Mouse (Mus musculus) layer of hippocampus, postnatal 10 days (tissue): ENCODE measurements around the gene Nipa2. TPM values are rescaled to one million over a fixed set of nuclear protein-coding genes. Genes with fewer than 3 reads are reported as not detected.

ENCODE experiments used
- DNase-seq, 2 experiments: peaks; one replicate each; pipeline ENCODE4 v3.0.0; 2021; ENCODE audit warnings: low spot score in 2 of 2
- long read RNA-seq: library from polyadenylated mRNA; stranded (forward); transcript quantifications from one replicate; pipeline ENCODE4 v2.0.0, GENCODE M21; 2023
- total RNA-seq, 2 experiments: library from RNA; stranded (reverse); gene quantifications; 2 replicates each; pipeline ENCODE4 v1.2.3; 2021

Nipa2 gene
- 10 to 100 TPM; 56.1 to 62.7 TPM for total RNA-seq
- long read RNA-seq, transcript Nipa2-201 (7 exons, 3,197 nt) = major isoform, 20 of 32 reads
- long read RNA-seq, partial matches to known transcripts = 3 of 32 reads
- long read RNA-seq, other reads (novel, unspliced or antisense) = 7 of 32 reads

DNA sequence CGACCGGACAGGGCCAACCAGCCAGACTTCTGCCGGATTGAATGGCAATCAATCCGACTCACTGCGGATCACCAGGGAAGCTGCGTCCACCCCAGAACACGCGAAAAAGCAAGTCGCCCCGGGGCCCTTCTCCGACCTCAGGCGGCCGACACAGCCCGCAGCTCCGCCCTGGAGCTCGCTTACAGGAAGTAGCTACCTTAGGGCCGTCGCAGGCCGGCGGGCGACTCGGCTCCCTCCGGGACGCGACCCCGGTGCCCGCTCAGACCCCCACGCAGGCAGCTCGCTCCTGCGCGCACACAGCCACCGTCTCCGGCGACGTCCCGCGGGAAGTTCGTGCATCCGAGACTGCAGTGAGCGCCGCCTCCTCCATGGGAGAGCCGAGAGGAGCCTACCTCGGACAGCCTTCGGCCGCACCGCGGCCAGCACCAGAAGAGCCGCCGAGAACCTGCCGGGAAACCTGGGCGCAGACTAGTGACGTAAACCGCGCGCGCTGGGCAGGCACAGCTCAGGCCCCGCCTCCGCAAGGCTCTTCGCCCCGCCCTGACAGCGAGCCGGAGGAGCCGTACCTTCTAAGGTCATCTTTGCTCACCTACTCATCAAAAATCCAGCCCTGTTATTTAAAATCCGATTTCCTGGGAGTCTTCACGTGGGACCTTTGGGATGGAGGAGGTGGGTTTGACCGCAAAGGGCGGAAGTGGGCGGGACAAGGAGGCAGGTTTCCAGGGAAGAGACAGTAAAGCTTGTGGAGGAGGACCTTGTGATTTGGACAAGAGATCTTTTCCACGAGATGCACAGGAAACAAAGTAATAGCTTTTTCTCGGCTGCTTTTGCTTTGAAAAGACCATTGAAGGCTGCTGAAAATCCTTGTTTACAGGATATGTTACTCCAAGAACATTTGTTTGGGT lies at the start of gene Nipa2:
TSS of gene Nipa2 (minus strand) at position 473 of the 905 bp plus-strand sequence.
- peak; percentile 94 to 95 for DNase-seq

DNA sequence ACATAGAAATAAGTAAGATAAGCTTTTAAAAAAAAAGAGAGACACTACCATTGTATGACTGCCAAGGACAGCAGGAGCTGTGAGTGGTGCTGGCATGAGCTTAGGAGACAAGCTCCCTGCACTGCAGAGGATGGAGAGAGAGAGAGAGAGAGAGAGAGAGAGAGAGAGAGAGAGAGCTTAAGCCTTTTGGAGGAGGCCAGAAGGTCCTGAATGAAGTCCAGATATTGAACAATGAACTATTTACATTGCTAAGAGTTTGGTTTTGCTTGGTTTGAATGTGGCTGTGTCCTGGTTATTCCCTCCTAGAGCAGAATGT lies 48.7 kb upstream of the Nipa2 start:
- no peak for DNase-seq

DNA sequence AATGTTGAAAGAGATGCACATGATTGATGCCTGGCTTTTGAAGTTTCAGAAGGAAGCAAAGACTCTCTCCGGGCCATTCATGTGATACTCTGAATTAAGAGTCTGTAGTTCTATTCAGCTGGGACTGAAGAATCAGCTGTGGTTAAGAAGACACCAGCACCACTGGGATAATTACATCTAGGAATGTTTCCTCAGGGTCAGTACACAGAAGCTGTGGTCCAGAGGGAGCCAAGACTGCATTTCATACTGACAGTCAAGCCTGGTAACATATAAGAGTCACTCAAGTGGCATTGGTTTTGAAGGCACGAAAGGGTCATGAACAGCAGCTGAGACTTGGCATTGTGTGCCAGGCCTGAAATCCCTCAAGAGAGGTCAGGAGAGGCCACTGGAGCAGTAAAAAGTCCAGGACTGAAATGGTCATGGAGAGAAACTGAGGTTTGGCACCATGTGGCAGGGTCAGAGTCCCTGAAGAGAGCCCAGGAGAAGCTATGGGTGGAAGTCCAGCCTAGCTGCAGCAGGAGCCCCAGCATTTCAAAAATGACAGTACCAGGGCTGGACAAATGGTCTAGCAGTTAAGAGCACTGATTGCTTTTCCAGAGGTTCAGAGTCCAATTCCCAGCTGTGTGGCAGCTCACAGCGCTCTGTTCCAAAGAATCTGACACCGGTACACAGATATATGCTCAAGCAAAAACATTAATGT lies 48.2 kb upstream of the Nipa2 start:
- no peak for DNase-seq

DNA sequence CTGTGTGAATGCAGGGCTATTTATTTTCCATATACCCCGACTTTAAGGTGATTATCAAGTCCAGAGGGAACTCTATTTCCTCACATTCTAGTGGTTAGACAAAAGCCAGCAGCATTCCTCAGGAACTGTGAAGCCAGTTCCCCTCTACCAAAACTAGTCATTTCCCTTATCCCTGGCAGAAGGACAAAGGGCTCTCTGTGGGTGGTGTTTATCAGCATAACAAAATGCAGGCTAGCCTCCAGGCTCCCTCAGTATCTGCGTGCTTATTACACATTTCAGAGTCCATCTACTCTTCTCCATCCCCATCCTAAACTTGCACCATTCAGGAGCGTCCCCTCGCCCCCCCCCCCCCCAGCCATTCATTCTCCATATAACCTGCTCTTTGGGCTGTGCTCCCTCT lies 36.7 kb upstream of the Nipa2 start:
- no peak for DNase-seq

DNA sequence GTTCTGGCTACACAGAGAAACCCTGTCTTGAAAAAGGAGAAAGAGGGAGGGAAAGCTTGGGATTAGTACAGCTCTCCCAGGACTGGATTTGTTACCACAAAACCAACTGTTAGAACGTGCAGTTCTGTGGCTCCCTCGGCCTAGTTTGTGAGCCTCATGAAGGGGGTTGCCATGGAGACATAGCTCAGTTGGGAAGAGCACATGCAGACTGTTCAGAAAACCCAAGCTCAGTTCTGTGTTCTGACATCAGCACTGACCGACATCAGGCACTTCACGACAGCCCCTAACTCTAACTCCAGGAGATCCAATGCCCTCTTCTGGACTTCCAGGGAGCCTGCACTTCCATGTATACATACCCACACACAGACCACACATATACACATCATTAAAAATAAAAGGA lies 32.7 kb upstream of the Nipa2 start:
- DNase-seq = peak; percentile 29 to 35

DNA sequence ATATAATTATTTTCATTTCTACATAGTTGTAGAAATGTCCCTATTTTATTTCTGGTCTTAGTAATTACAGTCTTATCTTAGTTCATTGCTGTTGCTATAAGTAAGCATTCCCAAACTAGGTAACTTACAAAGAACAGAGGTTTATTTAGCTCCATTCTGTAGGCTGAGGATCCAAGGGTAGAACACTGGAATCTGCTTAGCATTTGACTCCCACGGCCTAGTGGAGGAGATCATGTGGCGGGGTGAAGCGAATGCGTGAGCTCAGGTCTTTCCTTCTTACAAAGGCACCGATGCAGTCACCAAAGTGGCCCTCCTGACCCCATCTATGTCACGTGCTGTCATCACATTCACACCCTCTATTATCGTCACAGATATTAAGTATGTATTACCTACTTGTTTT lies 29.6 kb upstream of the Nipa2 start:
- DNase-seq = no peak

DNA sequence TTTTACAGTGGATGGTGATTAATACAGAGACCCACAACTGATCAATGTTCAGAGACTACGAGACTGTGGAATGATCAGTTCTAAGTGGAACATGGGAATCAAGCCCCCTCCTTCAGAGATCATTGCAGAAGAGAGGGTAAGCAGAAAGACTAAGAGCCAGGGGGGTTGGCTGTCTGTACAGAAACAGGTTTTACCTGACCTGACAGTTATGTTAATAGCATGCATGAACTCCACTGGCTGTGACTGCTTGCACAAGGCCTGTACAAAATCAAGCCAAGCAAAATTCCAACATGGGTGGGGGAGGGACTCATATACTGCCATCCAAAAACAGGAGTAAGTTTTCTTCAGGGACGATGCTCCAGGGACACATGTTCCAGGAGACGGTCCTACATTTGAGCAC lies 28.9 kb upstream of the Nipa2 start:
- no peak for DNase-seq

DNA sequence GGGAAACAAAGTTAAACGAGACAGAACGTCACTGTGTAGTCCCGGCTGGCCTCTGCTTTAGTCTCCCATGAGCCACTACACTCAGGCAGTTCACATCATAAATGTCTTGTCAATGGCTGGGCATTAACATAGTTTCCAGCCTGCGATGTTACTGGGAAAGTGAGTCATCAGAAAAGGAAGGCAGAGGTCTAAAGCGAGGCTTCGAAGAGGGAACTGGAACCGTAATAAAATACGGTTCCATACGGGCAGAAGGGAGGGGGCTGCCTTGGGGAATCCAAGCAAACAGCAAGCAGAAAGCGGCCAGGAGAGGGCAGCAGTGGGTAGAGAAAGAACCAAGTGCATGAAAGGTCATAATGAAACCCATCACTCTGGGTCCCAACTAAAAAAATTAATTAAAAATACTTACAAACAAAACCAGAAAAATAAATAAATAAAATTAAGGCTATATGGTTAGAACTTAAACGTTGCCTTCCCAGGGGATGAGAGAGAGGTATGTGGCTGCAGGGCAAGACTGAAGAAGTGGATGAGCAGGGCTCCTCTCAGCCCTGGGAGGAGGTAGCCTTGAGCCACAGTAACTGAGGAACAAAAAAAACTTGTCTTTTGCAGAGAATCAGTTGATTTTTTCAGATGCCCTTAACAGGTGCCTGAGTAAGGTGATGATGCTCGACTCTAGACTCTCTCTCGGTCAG lies 24.4 kb upstream of the Nipa2 start:
- DNase-seq = peak; percentile 89 to 90

DNA sequence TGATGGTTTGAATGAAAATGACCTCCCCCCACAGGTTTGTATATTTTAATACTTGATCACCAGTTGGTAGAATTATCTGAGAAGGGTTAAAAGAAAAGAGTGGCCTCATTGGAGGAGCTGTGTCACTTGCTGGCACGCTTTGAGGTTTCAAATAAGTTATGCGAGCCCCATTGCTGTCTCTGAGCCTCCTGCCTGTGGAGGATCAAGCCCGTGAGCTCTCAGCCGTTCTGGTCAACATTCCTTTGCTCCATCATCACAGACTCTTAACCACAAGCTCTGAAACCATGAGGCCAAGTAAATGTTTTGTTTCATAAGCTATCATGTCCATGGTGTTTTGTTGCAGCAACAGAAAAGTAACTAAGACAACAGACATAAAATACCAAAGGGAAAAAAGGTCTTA lies 22.5 kb upstream of the Nipa2 start:
- DNase-seq = no peak

DNA sequence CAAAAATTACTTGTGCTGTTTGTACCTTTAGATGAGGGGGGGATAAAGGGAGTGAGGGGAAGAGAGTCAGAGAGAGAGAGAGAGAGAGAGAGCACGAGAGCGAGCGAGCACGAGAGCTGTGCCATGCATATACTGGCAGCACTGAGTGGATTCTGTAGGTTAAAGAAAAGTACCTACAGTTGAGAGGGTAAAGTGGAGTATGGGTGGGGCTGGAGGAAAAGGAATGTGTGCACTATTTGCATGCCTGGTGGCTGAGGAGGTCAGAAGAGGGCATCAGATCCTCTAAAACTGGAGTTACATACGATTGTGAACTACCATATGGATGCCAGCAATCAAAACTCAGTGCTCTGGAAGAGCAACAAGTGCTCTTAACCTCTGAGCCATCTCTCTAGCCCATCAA lies 20.8 kb upstream of the Nipa2 start:
- DNase-seq = no peak

DNA sequence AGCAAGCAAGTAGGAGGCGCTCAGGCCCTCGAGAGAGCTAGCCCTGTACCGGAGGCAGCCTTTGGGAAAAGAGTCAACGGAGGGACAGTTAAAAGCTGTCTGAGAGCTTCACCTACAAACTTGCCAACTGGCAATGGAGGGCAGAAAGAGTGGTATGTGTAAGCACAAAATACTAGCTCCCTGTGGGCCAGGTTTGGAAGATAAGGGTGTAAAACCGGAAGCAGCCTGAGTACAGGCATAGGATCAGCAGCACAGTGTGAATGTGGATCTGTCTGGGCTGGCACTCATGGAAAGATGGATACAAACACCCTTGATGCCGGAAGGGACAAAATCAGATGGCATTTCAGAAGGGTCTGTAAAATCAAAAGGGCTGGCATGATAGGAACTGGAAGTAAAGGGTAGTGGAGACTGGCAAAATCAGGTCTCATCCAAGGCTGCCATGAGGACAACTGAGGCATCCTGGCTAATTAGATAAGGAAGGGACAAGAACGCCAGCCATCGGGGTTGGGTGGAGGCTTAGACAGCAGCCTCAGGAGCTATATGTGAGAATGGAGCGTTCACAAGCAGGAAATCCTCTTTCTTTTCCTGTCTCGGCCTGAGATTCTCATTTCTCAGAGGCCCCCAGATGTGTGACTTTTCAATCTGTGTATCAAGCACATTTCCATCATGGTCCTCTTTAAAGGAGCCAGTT lies 19.9 kb upstream of the Nipa2 start:
- DNase-seq = no peak

DNA sequence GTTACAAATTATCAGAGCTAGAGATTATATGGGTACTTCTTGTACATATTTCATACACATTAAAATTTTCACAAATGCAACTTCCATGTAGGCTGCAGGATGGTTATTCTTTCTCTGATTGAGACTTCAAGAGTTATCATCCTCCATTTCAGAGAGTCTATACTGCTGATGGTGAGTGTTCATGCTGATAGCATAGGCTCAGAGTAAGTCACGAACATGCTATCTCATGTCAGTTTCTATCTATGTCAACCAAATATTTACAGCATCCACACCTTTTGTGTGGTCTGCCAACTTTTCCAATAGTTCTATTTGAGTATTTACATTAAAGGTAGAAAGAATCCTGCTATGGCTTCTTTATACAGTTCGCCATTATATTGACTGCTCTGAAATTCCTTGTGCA lies 19.2 kb upstream of the Nipa2 start:
- DNase-seq = no peak

DNA sequence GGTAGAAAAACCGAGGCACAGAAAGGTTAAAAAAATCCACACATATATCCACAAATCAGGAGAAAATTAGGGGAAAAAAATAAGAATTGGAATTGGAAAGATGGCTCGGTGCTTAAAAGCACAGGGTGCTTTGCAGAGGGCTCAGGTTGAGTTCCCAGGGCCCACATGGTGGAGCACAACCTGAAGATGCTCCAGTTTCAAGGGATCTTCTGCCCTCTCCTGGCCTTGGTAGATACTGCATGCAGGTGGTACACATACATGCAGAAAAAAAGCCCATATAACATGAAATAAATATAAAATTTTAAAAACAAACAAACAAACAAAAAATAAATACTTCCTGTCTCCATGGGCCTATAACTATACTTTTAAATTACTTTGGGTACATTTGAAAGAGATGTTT lies 12.2 kb upstream of the Nipa2 start:
- no peak for DNase-seq

DNA sequence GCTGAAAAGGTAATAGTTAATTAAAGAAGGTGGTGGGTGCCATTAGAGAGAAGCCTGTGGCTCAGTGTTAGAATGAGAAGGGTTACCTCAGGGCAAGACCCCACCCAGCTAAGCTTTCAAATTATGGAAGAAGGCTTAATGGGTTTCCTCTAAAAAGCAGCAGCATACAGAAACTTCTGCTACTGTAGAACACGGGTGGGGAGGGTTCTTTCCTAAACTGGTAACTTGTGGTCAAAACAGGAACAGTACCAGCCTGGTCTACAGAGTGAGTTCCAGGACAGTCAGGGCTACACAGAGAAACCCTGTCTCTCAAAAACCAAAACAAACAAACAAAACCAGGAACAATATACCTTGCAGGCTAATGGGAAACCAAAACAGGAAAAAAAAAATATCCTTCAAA lies 7.1 kb upstream of the Nipa2 start:
- no peak for DNase-seq

DNA sequence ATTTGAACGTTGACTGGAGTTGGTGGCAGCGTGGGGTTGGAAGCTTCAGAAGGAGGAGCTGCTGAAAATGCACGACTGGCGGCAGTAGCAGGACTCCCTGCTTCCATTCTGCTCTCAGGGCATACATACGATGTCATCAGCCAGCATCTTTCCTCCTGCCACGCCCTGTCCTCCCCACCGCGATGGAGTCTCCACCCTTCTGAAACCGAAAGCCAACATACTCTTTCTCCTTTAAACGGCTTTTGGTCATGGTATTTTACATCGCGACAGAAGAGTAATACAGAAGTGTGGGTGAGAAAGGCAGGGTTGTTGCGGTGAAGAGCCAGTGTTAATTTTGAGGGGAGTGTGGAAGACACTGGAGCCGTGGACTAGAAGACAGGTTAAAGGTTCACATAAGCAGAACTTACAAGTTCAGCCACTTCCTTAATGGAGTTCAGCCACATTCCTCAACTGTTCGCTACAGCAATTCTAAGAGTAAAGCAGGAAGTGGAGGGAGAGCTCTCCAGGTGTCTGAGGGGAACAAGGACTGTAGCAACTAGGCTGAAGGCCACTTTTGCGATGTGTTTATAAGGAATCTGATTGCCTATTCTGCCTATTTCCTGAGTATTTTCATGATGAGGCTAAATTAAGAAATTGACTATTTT lies 6.1 kb upstream of the Nipa2 start:
- DNase-seq = peak in 1 of 2 experiments; percentile 10

DNA sequence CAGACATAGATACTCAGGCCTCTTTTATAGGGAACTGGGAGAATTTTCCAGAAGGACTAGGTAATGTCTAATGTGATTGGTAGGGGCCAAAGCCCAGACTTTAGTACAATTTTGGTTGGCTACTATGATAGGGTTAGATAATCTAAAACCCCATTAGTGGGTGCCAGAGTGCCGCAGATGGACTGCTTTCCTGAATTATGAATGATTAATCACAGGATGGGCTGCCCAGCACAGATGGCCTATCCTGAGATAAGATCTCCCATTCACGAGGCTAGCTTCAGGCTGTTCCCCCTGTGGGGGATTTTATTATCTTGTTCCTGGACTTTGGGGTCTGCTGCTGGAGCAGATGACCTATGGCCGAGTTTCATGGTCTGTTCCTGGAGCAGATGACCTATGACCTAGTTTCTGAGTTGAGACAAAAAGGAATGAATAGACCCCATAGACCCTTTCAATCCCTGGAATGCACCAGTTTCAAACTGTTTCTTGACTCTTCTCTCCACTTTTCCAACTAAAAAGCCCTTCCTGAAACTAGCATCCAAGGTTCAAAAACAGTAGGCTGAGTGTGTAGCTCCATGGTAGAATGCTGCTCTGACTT lies 4.7 kb upstream of the Nipa2 start:
- DNase-seq = peak in 1 of 2 experiments; percentile 14

DNA sequence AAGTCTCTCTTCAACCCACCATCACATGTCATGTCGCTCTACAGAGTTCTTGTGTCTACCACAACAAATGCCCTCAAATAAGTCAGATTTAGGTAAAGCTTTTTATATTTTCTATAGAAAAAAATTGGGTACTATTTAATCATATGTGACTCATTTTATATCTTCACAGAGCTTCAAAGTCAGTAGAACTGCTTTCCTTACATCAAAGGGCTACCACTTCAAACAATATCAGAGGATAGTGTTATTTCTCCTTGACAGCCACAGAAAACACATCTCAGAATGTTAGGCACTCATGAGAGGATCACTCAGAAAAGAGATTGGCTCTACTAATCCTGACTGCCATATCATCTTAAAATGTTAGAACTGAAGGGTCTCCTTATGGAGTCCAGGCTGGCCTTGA lies 1.8 kb downstream of the Nipa2 start:
- no peak for DNase-seq

DNA sequence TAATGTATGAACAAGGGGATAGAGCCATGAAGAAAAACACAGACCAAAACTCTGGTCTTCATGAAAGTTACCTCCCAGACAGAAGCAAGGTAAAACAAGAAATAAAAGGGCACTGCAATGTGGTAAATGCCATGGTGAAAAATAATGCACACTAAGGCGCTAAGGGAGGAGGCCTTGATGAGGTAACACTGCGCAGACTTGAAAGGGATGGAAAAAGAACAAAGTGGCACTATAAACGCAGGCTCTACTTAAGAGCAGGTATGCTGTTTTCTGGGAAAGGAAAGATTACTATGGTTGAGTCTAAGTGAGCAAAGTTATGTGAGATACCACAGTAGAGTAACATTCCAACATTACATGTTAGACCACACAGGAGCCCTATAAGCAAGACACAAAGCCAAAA lies 2.5 kb downstream of the Nipa2 start:
- DNase-seq = no peak

DNA sequence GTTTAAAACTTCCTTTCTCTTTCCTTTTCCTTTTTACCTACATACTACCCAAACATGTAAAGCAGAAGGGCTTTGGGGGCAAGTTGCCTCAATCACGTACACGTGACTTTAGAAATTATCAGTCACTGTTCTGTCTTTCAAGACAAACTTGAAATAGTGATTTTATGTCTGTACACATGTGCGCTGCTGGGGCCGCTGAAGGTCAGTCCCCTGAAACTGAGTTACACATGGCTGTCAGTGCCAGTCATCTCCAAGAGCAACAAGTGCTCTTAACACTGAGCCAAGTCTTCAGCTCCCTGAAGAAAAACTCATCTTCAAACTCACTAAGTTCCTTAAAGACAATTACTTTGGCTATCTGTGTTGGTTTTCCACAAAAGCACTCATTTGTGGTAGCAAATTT lies 4.4 kb downstream of the Nipa2 start:
- no peak for DNase-seq

DNA sequence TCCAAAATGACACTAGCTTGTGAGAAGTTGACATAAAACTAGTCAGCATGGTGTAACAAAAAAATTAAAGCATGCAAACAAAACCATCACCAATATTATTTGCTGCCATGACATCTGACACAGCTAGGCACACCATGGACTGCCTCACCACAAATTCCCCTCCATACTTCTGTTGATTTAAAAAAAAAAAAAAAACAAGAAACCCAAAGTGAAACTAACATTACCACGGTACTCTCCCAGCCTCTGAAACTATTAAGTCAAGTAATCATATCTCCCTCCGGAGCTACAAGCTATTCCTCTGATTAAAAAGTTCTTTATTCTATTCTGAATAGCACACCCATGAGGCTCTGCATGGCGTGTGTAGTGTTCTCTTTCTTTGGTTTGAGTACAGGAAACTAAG lies 5.1 kb downstream of the Nipa2 start:
- no peak for DNase-seq
